9 mouse cellular contexts compared by ENCODE assay signal in the genomic region with DNA sequence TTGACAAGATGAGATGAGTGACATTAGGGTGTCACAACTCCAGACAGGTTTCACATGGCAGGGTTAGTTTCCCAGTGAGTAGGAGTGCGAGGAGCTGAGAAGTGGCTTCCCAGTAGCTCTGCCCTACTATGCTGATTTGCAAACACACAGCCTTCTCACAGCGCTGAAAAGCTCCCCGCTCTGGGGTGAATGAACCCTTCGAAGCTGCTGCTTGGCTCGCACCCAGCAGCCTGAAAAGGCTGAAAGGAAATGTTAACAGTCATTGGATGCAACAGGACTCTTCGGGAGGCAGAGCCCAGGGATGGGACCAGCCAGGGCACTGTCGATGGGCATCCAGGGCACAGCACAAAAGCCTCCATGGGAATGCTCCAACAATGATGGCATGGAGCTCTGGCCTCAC. TPM values are rescaled to one million over a fixed set of nuclear protein-coding genes. Genes with fewer than 3 reads are reported as not detected.
DNase-seq lines count a peak whose midpoint lies in the region; ATAC-seq and TF ChIP-seq lines count a peak whose summit lies in the region.
"Had no signal": no experiment of that assay in that cellular context is flagged by ENCODE, and none has a peak within 500 bp of the region (broad histone marks: within the 10 kb centered on the region; RNA-seq: fewer than 3 reads in every experiment).

No protein-coding gene starts in this region.

- H3K9me3 ChIP-seq in liver, postnatal 0 days (ENCODE audit: low read length): no peaks in the 10 kb centered on the region
- no peaks in the 10 kb centered on the region for H3K9me3 ChIP-seq in forebrain, embryonic 15.5 days
- H3K9me3 ChIP-seq: kidney, embryonic 15.5 days had no signal

- TF ChIP-seq EP300 in liver, postnatal 0 days (IDR thresholded peaks at IDR 0.05; ENCODE audit: low read depth): no peak

- no peak overlapping the region for H3K4me3 ChIP-seq in liver, postnatal 0 days (ENCODE audit: low read depth, low read length)
- H3K4me3 ChIP-seq in forebrain, embryonic 15.5 days: no peak overlapping the region
- H3K4me3 ChIP-seq in layer of hippocampus, adult 2 months: no peak overlapping the region
- H3K4me3 ChIP-seq: kidney, embryonic 15.5 days had no signal

- no peak for TF ChIP-seq CTCF in liver, postnatal 0 days (IDR thresholded peaks at IDR 0.05; ENCODE audit: low read depth)
- no peak for TF ChIP-seq CTCF in layer of hippocampus, adult 2 months (conservative IDR thresholded peaks at IDR 0.05)

- no peak overlapping the region for H3K9ac ChIP-seq in liver, postnatal 0 days (replicated peaks)
- no peak overlapping the region for H3K9ac ChIP-seq in forebrain, embryonic 15.5 days (replicated peaks)
- H3K9ac ChIP-seq: kidney, embryonic 15.5 days had no signal

- no peak for ATAC-seq in liver, postnatal 0 days
- ATAC-seq in forebrain, embryonic 15.5 days (replicated peaks): peak; percentile 46; the same call in 1 of the 2 replicates

- no peak overlapping the region for H3K4me2 ChIP-seq in liver, postnatal 0 days (ENCODE audit: low read depth, low read length)
- H3K4me2 ChIP-seq in forebrain, embryonic 15.5 days (replicated peaks): no peak overlapping the region
- H3K4me2 ChIP-seq: kidney, embryonic 15.5 days had no signal

- peak; percentile 29 for DNase-seq in liver, postnatal 0 days
- no peak for DNase-seq in liver
- peak; percentile 26 to 64 for DNase-seq in layer of hippocampus, adult 2 months (ENCODE audit: low spot score in 2 of 2)
- peak; percentile 25 to 36 for DNase-seq in right cerebral cortex, adult 2 months (ENCODE audit: low spot score in 2 of 2)
- no peak for DNase-seq in thymus, postnatal 10 days (ENCODE audit: low spot score in 2 of 2)
- DNase-seq in testis, postnatal 10 days (ENCODE audit: low spot score): no peak
- DNase-seq in retina, postnatal 1 day: no peak

- peaks cover 4% of the 10 kb centered on the region for H3K4me1 ChIP-seq in liver, postnatal 0 days (ENCODE audit: insufficient read depth)
- peaks cover 42% of the 10 kb centered on the region for H3K4me1 ChIP-seq in forebrain, embryonic 15.5 days

- H3K27me3 ChIP-seq in liver, postnatal 0 days (ENCODE audit: insufficient read depth, low read length): no peaks in the 10 kb centered on the region
- no peaks in the 10 kb centered on the region for H3K27me3 ChIP-seq in forebrain, embryonic 15.5 days
- H3K27me3 ChIP-seq: kidney, embryonic 15.5 days had no signal

- WGBS in liver, postnatal 0 days (ENCODE audit: insufficient replicate concordance): 62% methylated on average over 7 of the region's 7 CpGs
- 14% methylated on average over 7 of the region's 7 CpGs for WGBS in forebrain, embryonic 15.5 days

- no peak overlapping the region for H3K27ac ChIP-seq in liver, postnatal 0 days (ENCODE audit: low read depth)
- 0 out of 2 replicates have a peak overlapping the region, but pooled peaks have one; percentile 16 for H3K27ac ChIP-seq in forebrain, embryonic 15.5 days (replicated peaks)
- H3K27ac ChIP-seq in layer of hippocampus, adult 2 months: peak overlapping the region; percentile 64
- H3K27ac ChIP-seq: kidney, embryonic 15.5 days had no signal

- no peaks in the 10 kb centered on the region for H3K36me3 ChIP-seq in liver, postnatal 0 days (replicated peaks; ENCODE audit: insufficient read depth, low read length)
- no peaks in the 10 kb centered on the region for H3K36me3 ChIP-seq in forebrain, embryonic 15.5 days
- H3K36me3 ChIP-seq: kidney, embryonic 15.5 days had no signal

RNA-seq across cellular contexts. Expression of gene Srp9, which starts 37.8 kb away (rescaled TPM):
- polyA plus RNA-seq in liver, postnatal 0 days (2015; fragmentation: Nextera tagmentation; extraction: Ambion mirVana): 109 and 119 TPM in 2 replicates
- polyA plus RNA-seq in forebrain, embryonic 15.5 days (2015; fragmentation: Nextera tagmentation; extraction: Ambion mirVana): 127 and 133 TPM in 2 replicates
- 10 to 100 TPM; 62.7 to 67.2 TPM for total RNA-seq in layer of hippocampus, adult 2 months (2021)

Comparison
In these comparisons a context has a peak if more than half of its experiments do, and no peak if none do; other contexts are left out.
1. DNase-seq: peak in liver, postnatal 0 days (single experiment), layer of hippocampus, adult 2 months (2 of 2) and right cerebral cortex, adult 2 months (2 of 2); none in liver (single experiment), thymus, postnatal 10 days (0 of 2), testis, postnatal 10 days (single experiment) and retina, postnatal 1 day (single experiment).